Mouse (Mus musculus) G1E (cell line): ENCODE measurements around the gene H2-Q10.

ENCODE experiments used
- CTCF ChIP-seq: IDR thresholded peaks from 2 replicates; pipeline ENCODE4 v1.5.1; 2012; ENCODE audit warnings: low read depth, low read length, inconsistent platforms, mixed read lengths
- GATA1 ChIP-seq: IDR thresholded peaks from 2 replicates; pipeline ENCODE4 v1.6.1; 2012; ENCODE audit warnings: borderline replicate concordance, low read length, inconsistent platforms, mixed read lengths
- GATA2 ChIP-seq: IDR thresholded peaks from 2 replicates; pipeline ENCODE4 v1.6.1; 2012; ENCODE audit warnings: low read depth, low read length, inconsistent platforms, borderline replicate concordance
- POLR2AphosphoS5 ChIP-seq: IDR thresholded peaks from 2 replicates; pipeline ENCODE4 v1.6.1; 2012; ENCODE audit warnings: low read depth, low read length, inconsistent platforms; ENCODE audit not compliant: insufficient replicate concordance
- TAL1 ChIP-seq: conservative IDR thresholded peaks from 2 replicates; pipeline ENCODE4 v1.6.1; 2012; ENCODE audit warnings: low read depth, low read length, inconsistent platforms, mixed read lengths

DNA sequence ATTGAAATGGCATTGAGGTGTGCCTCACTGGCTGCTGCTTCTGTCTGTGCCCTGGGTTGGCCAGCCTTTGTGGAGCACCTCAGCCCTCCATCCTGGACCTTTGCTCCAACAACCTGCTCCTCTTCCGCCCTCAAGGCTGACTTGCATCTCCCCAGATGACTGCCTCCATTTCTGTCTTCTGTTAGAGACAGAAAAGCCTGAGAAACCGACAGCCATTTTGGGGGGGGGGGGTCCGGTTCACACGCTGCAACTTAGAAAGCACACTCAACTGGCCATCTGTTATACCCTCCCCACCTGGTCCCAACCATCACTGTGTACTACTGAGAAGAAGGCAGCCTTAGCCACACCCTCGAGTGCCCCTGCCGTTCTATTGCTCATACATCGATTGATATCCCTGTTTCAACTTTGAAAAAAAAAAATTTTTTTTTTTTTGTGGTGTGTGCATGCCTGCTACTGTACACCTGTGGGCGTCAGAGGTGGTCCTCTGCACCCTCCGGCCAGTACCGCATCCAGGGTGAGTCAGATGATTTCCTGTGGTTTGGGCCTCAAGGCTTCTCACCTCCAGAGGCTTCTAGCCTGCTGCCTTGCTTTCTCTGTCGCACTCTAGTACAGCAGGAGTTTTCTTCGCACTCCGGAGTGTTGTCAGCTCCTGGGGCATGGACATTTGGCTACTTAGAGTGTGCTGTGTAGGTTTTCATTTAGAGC is 37.8 kb downstream of the H2-Q10 start:
- TF ChIP-seq CTCF (no peak), TAL1 (no peak), GATA1 (no peak), POLR2AphosphoS5 (no peak), GATA2 (no peak)
